Mouse (Mus musculus): ENCODE data around the gene Ap2m1.

DNA sequence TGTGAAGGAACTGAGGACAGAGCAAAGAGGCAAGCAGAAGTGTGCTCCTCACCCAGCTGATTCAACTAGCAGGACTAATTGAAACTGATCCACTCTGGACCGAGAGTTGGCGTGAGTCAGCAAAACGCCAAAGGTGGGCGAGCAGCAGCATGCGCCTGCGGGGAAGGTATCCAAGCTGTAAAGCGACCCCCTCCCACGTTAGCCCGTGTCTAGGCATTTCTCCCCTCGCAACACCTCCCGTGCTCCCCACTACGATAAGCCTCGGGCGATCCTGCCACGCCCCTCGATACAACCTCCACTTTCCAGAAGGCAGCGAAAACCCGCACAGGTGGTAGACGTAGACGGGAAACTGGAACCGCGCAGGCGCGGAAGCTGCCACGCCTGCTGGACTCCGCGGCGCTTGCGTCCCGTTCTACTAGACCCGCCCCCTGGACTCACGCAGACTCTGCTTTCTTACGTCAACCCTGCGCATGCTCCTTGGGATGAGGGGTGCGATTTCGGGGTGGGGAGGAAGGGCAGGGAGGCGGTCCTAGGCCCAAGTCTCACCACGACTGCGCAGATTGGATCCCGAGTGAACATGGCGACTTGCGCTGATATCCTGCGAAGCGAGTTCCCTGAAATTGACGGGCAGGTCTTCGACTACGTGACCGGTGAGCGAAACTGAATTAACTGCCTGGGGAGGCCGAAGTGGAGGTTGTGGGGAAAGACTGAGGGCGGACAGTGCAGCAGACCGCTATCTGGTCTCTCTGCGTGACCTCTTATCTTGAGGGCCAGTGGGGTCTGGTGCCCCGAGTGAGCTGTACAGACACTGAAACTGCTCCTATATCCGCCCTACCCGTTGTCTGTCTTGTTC lies 13.0 kb downstream of the Ap2m1 start, which contains the start of gene Abcf3:
- TF ChIP-seq TAL1 (IDR thresholded peaks at IDR 0.05; ENCODE audit: low read length) = no peak
- TF ChIP-seq GATA1 (IDR thresholded peaks at IDR 0.05; ENCODE audit: low read length) = no peak

Data from erythroblast, embryonic 14.5 days (primary cell).